16 mouse cellular contexts compared by ENCODE assay signal in genomic region chr11:82910250-82910649, GRCm38 (mm10). TPM values are rescaled to one million over a fixed set of nuclear protein-coding genes. Genes with fewer than 3 reads are reported as not detected.
DNase-seq lines count a peak whose midpoint lies in the region; ATAC-seq and TF ChIP-seq lines count a peak whose summit lies in the region.
"Had no signal": no experiment of that assay in that cellular context is flagged by ENCODE, and none has a peak within 500 bp of the region (broad histone marks: within the 10 kb centered on the region; RNA-seq: fewer than 3 reads in every experiment).

Gene Unc45b, plus strand, starts transcription at chr11:82910550.

- TF ChIP-seq CTCF in stomach, postnatal 0 days (IDR thresholded peaks at IDR 0.05; ENCODE audit: low read depth): no peak

- no peaks in the 10 kb centered on the region for H3K9me3 ChIP-seq in stomach, embryonic 16.5 days (replicated peaks; ENCODE audit: control insufficient read depth, low read length)
- no peaks in the 10 kb centered on the region for H3K9me3 ChIP-seq in stomach, postnatal 0 days (ENCODE audit: control insufficient read depth, low read length)
- H3K9me3 ChIP-seq: neural tube, embryonic 12.5 days had no signal

- ATAC-seq in stomach, embryonic 16.5 days (ENCODE audit: insufficient read depth, low FRiP score): no peak
- ATAC-seq in stomach, postnatal 0 days (ENCODE audit: low FRiP score, low TSS enrichment): no peak
- ATAC-seq in megakaryocyte progenitor cell, adult 5-6 weeks (replicated peaks; ENCODE audit: poor library complexity): no peak
- ATAC-seq: hindbrain, postnatal 0 days had no signal

- peaks cover 9% of the 10 kb centered on the region for H3K4me1 ChIP-seq in stomach, embryonic 16.5 days (ENCODE audit: control insufficient read depth, insufficient read depth, low read length)
- H3K4me1 ChIP-seq in stomach, postnatal 0 days (replicated peaks; ENCODE audit: control insufficient read depth, insufficient read depth): peaks cover 3% of the 10 kb centered on the region

- WGBS in stomach, embryonic 16.5 days: 82% methylated on average over 4 of the region's 4 CpGs
- WGBS in stomach, postnatal 0 days: 74% methylated on average over 4 of the region's 4 CpGs

- H3K4me3 ChIP-seq in stomach, embryonic 16.5 days (replicated peaks; ENCODE audit: low read length): no peak within 1 kb of the TSS
- H3K4me3 ChIP-seq in stomach, postnatal 0 days (ENCODE audit: low read depth, low read length): no peak within 1 kb of the TSS
- H3K4me3 ChIP-seq: neural tube, embryonic 12.5 days had no signal

- H3K4me2 ChIP-seq in stomach, embryonic 16.5 days (ENCODE audit: low read depth, low read length): no peak within 1 kb of the TSS
- no peak within 1 kb of the TSS for H3K4me2 ChIP-seq in stomach, postnatal 0 days (replicated peaks; ENCODE audit: low read depth)
- H3K4me2 ChIP-seq: lung, embryonic 14.5 days; neural tube, embryonic 12.5 days had no signal

- H3K36me3 ChIP-seq in stomach, embryonic 16.5 days (ENCODE audit: control insufficient read depth, insufficient read depth, low read length): no peaks in the 10 kb centered on the region
- H3K36me3 ChIP-seq in stomach, postnatal 0 days (ENCODE audit: control insufficient read depth, insufficient read depth, low read length): no peaks in the 10 kb centered on the region; the same call in 1 of the 2 replicates

- intact Hi-C loops in heart, postnatal 10 days (cut with DNase I): no loop called here

- no peak for DNase-seq in adrenal gland, postnatal 4 days (ENCODE audit: low spot score in 2 of 2)
- no peak for DNase-seq in adrenal gland, adult (ENCODE audit: inconsistent age in 2 of 2, low spot score in 1 of 2)
- no peak for DNase-seq in stomach, postnatal 0 days (ENCODE audit: low spot score)
- peak in 1 of 2 experiments; percentile 25 for DNase-seq in heart, postnatal 10 days
- DNase-seq in MN1 (ENCODE audit: low spot score): no peak
- no peak for DNase-seq in frontal cortex, postnatal 25 days (ENCODE audit: low spot score in 2 of 2)
- DNase-seq: cerebellum, adult 11-12 months; kidney, adult 9 months; layer of hippocampus, adult 9-11 months; left cerebral cortex, postnatal 4 days; lung, embryonic 14.5 days; midbrain, embryonic 14.5 days had no signal

- no peak within 1 kb of the TSS for H3K27ac ChIP-seq in stomach, embryonic 16.5 days (ENCODE audit: low read length)
- H3K27ac ChIP-seq in stomach, postnatal 0 days (replicated peaks): no peak within 1 kb of the TSS
- H3K27ac ChIP-seq: hindbrain, postnatal 0 days; neural tube, embryonic 12.5 days had no signal

- H3K27me3 ChIP-seq in stomach, embryonic 16.5 days (ENCODE audit: control insufficient read depth, insufficient read depth, low read length): no peaks in the 10 kb centered on the region
- no peaks in the 10 kb centered on the region for H3K27me3 ChIP-seq in stomach, postnatal 0 days (ENCODE audit: control insufficient read depth, insufficient read depth, low read length)

- no peak within 1 kb of the TSS for H3K9ac ChIP-seq in stomach, embryonic 16.5 days (ENCODE audit: low read length)
- H3K9ac ChIP-seq in stomach, postnatal 0 days (ENCODE audit: low read length): no peak within 1 kb of the TSS
- H3K9ac ChIP-seq: lung, embryonic 14.5 days; neural tube, embryonic 12.5 days had no signal

- no peak for TF ChIP-seq EP300 in stomach, postnatal 0 days (optimal IDR thresholded peaks at IDR 0.05)

RNA-seq across cellular contexts. Expression of gene Unc45b, which starts in this region (rescaled TPM):
- 10 to 100 TPM; 14.9 to 15.5 TPM for total RNA-seq in adrenal gland, postnatal 4 days (2021)
- 1.3 and 10.6 TPM in 2 replicates for polyA plus RNA-seq in stomach, embryonic 16.5 days (2015; fragmentation: Nextera tagmentation; extraction: Ambion mirVana)
- polyA plus RNA-seq in stomach, postnatal 0 days (2015; fragmentation: Nextera tagmentation; extraction: Ambion mirVana): 0.99 and 1.2 TPM in 2 replicates
- 100 to 1,000 TPM; 161 to 177 TPM for total RNA-seq in heart, postnatal 10 days (2021)
- total RNA-seq in megakaryocyte progenitor cell, adult 5-6 weeks (2015): 0.05 and 0.07 TPM in 2 replicates
- not detected in 2 replicates for total RNA-seq in megakaryocyte progenitor cell, adult 5-6 weeks (2017)

Comparison
In these comparisons a context has a peak if more than half of its experiments do, and no peak if none do; other contexts are left out.
1. RNA of gene Unc45b (total RNA-seq): 161 to 177 TPM in heart, postnatal 10 days and 14.9 to 15.5 TPM in adrenal gland, postnatal 4 days; 0.05 to 0.07 TPM in megakaryocyte progenitor cell, adult 5-6 weeks; every median in the first group is over 10 times any median in the second.
2. RNA of gene Unc45b (total RNA-seq): 161 to 177 TPM in heart, postnatal 10 days; 14.9 to 15.5 TPM in adrenal gland, postnatal 4 days; every median in the first group is over 4 times any median in the second.